Mouse (Mus musculus) common myeloid progenitor, adult 5-6 weeks (primary cell): ENCODE measurements around the gene Nfil3. TPM values are rescaled to one million over a fixed set of nuclear protein-coding genes. Genes with fewer than 3 reads are reported as not detected.

Experiments
- ATAC-seq: replicated peaks from 2 replicates; pipeline ENCODE4 v1.8.0; 2016; ENCODE audit warnings: low read depth, mild to moderate bottlenecking, moderate TSS enrichment, inconsistent platforms; ENCODE audit not compliant: poor library complexity, severe bottlenecking
- total RNA-seq: library from RNA; stranded (forward); fragments of 200-1000, 187-1606 nt; gene quantifications from 2 replicates; pipeline ENCODE4 v1.2.3, GENCODE M21; 2017

Gene Nfil3
- 6.5 and 7.1 TPM in 2 replicates for total RNA-seq

- peak; percentile 14 for ATAC-seq
Observed at GRCm38 (mm10) chr13:52980951-52981421, at the start of gene Nfil3. Gene Nfil3, minus strand, starts transcription at chr13:52981073.

GRCm38 (mm10) chr13:53024285-53024684 is 43.4 kb upstream of the Nfil3 start:
- peak; percentile 65 for ATAC-seq

- no peak for ATAC-seq
Observed at GRCm38 (mm10) chr13:53020282-53020681, 39.4 kb upstream of the Nfil3 start.

- no peak; the same call in 1 of the 2 replicates for ATAC-seq
Observed at GRCm38 (mm10) chr13:53019532-53019931, 38.7 kb upstream of the Nfil3 start.

- no peak for ATAC-seq
Observed at GRCm38 (mm10) chr13:53018976-53019375, 38.1 kb upstream of the Nfil3 start.

- ATAC-seq = no peak
Observed at GRCm38 (mm10) chr13:53017983-53018382, 37.1 kb upstream of the Nfil3 start.

- ATAC-seq = 0 out of 2 replicates have a peak, but pooled peaks have one; percentile 39
Observed at GRCm38 (mm10) chr13:53017117-53017516, 36.2 kb upstream of the Nfil3 start.

GRCm38 (mm10) chr13:53011426-53011825 is 30.6 kb upstream of the Nfil3 start:
- no peak for ATAC-seq

GRCm38 (mm10) chr13:53008489-53009184 is 27.8 kb upstream of the Nfil3 start:
- no peak for ATAC-seq

- ATAC-seq = no peak
Observed at GRCm38 (mm10) chr13:53007781-53008180, 26.9 kb upstream of the Nfil3 start.

- no peak for ATAC-seq
Observed at GRCm38 (mm10) chr13:53003286-53003685, 22.4 kb upstream of the Nfil3 start.

- ATAC-seq = peak; percentile 74
Observed at GRCm38 (mm10) chr13:53001511-53001935, 20.6 kb upstream of the Nfil3 start.

- peak; percentile 45; the same call in 1 of the 2 replicates for ATAC-seq
Observed at GRCm38 (mm10) chr13:53000481-53000880, 19.6 kb upstream of the Nfil3 start.

GRCm38 (mm10) chr13:52998541-52998940 is 17.7 kb upstream of the Nfil3 start:
- 0 out of 2 replicates have a peak, but pooled peaks have one; percentile 19 for ATAC-seq

- no peak for ATAC-seq
Observed at GRCm38 (mm10) chr13:52997806-52998205, 16.9 kb upstream of the Nfil3 start.

- ATAC-seq = no peak
Observed at GRCm38 (mm10) chr13:52996201-52996600, 15.3 kb upstream of the Nfil3 start.

- ATAC-seq = no peak
Observed at GRCm38 (mm10) chr13:52994197-52994881, 13.5 kb upstream of the Nfil3 start.

GRCm38 (mm10) chr13:52990139-52990538 is 9.3 kb upstream of the Nfil3 start:
- ATAC-seq = no peak

- ATAC-seq = peak; percentile 86
Observed at GRCm38 (mm10) chr13:52989005-52989404, 8.1 kb upstream of the Nfil3 start.

- no peak for ATAC-seq
Observed at GRCm38 (mm10) chr13:52987880-52988279, 7.0 kb upstream of the Nfil3 start.

GRCm38 (mm10) chr13:52986215-52986780 is 5.4 kb upstream of the Nfil3 start:
- ATAC-seq = no peak
